In the genomic region with DNA sequence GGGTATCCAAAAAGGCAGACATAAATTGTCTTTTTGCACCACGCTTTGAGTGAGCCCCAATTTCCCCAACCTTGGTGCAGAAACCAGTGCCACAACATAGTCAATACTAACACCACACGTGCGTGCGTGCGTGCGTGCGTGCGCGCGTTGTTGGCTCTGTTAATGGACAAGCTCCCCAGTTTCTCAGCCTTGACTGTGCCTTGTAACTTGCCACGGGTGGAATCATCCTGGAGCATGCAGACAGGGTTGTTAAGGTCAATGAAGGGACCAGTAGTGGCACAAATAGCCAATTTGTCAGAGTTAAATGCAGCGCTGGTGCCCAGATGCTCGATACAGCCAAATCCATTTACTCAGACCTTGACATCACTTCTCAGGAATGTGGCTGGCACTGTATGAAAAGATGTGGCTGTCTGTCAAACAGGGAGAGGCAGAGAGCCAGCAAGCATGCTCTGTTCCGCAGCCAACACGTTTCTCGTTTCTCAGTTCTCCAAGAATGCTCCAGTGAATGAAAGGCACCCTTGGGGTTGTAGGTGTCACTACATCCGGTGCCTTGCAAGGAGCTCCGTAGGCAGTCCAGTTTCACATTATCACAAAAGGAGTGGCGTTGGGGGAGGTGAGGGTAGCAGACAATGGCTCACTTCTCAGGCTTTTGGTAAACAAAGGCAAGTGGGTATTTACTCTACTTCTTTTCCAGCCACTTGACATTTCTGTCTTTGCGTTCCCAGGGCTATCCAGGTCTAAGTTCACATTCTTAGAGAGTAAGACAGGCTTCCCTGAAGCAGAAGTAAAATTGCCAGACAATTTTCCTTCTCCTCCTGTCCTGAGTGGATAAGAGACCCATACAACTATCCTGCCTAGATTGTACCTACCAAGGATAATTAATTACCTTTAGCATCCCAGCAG, we compare ENCODE assay signal across 8 mouse cellular contexts. TPM values are rescaled to one million over a fixed set of nuclear protein-coding genes. Genes with fewer than 3 reads are reported as not detected.
DNase-seq lines count a peak whose midpoint lies in the region; ATAC-seq and TF ChIP-seq lines count a peak whose summit lies in the region.

No protein-coding gene starts in this region.

- ATAC-seq in heart, embryonic 14.5 days (ENCODE audit: insufficient number of reproducible peaks, insufficient read depth, low FRiP score, low read depth), result peak; percentile 43; the same call in 1 of the 2 replicates
- ATAC-seq in midbrain, embryonic 13.5 days, result peak; percentile 90
- no peak for ATAC-seq in liver, postnatal 0 days

- no peaks in the 10 kb centered on the region for H3K27me3 ChIP-seq in heart, embryonic 14.5 days (ENCODE audit: control insufficient read depth, insufficient read depth, low read length)
- no peaks in the 10 kb centered on the region for H3K27me3 ChIP-seq in midbrain, embryonic 13.5 days
- no peaks in the 10 kb centered on the region for H3K27me3 ChIP-seq in liver, postnatal 0 days (ENCODE audit: insufficient read depth, low read length)

- peak overlapping the region; percentile 69 to 70 for H3K27ac ChIP-seq in heart, embryonic 14.5 days (replicated peaks in 1 of 2; ENCODE audit: control insufficient read depth in 1 of 2, insufficient read depth in 1 of 2, low read depth in 2 of 2, low read length in 2 of 2)
- H3K27ac ChIP-seq in midbrain, embryonic 13.5 days, result peak overlapping the region; percentile 35; the same call in 1 of the 2 replicates
- H3K27ac ChIP-seq in liver, postnatal 0 days (ENCODE audit: low read depth), result no peak overlapping the region

- TF ChIP-seq EP300 in liver, postnatal 0 days (IDR thresholded peaks at IDR 0.05; ENCODE audit: low read depth), result no peak

- peaks cover 6 to 7% of the 10 kb centered on the region in 2 experiments for H3K4me1 ChIP-seq in heart, embryonic 14.5 days (ENCODE audit: control insufficient read depth in 2 of 2, insufficient read depth in 2 of 2, low read length in 2 of 2)
- peaks cover 11% of the 10 kb centered on the region for H3K4me1 ChIP-seq in midbrain, embryonic 13.5 days (replicated peaks)
- H3K4me1 ChIP-seq in liver, postnatal 0 days (ENCODE audit: insufficient read depth), result no peaks in the 10 kb centered on the region

- DNase-seq in left cerebral cortex, postnatal 4 days, result peak; percentile 22
- no peak for DNase-seq in left cerebral cortex, adult 11 months (ENCODE audit: low spot score)
- DNase-seq in embryo, embryonic 10.5 days (ENCODE audit: low spot score), result peak; percentile 48
- DNase-seq in kidney, postnatal 10 days, result peak; percentile 10
- DNase-seq in thymus, postnatal 14 days, result no peak
- no peak for DNase-seq in liver, postnatal 0 days

- no peak for TF ChIP-seq CTCF in liver, postnatal 0 days (IDR thresholded peaks at IDR 0.05; ENCODE audit: low read depth)

- intact Hi-C loops in left cerebral cortex, postnatal 4 days (cut with DNase I), result loop anchor here (10.0 kb wide), 1 partner anchor 216 kb away; no protein-coding TSS in a partner anchor

- H3K36me3 ChIP-seq in heart, embryonic 14.5 days (ENCODE audit: control insufficient read depth, insufficient read depth, low read length), result no peaks in the 10 kb centered on the region
- no peaks in the 10 kb centered on the region for H3K36me3 ChIP-seq in midbrain, embryonic 13.5 days
- H3K36me3 ChIP-seq in liver, postnatal 0 days (replicated peaks; ENCODE audit: insufficient read depth, low read length), result no peaks in the 10 kb centered on the region

- H3K4me2 ChIP-seq in heart, embryonic 14.5 days (ENCODE audit: low read length), result peak overlapping the region; percentile 49
- peak overlapping the region; percentile 19 for H3K4me2 ChIP-seq in midbrain, embryonic 13.5 days (replicated peaks)
- no peak overlapping the region for H3K4me2 ChIP-seq in liver, postnatal 0 days (ENCODE audit: low read depth, low read length)

- H3K4me3 ChIP-seq in heart, embryonic 14.5 days (ENCODE audit: control insufficient read depth in 1 of 2, insufficient read depth in 1 of 2, low read depth in 1 of 2, low read length in 2 of 2), result no peak overlapping the region
- H3K4me3 ChIP-seq in midbrain, embryonic 13.5 days (replicated peaks), result no peak overlapping the region
- H3K4me3 ChIP-seq in liver, postnatal 0 days (ENCODE audit: low read depth, low read length), result no peak overlapping the region

- WGBS in heart, embryonic 14.5 days, result 51% methylated on average over 20 of the region's 20 CpGs
- WGBS in midbrain, embryonic 13.5 days, result 46% methylated on average over 20 of the region's 20 CpGs
- WGBS in liver, postnatal 0 days (ENCODE audit: insufficient replicate concordance), result 57% methylated on average over 20 of the region's 20 CpGs

- no peaks in the 10 kb centered on the region for H3K9me3 ChIP-seq in heart, embryonic 14.5 days (ENCODE audit: control insufficient read depth, low read length)
- H3K9me3 ChIP-seq in midbrain, embryonic 13.5 days, result no peaks in the 10 kb centered on the region
- H3K9me3 ChIP-seq in liver, postnatal 0 days (ENCODE audit: low read length), result no peaks in the 10 kb centered on the region

- no peak overlapping the region for H3K9ac ChIP-seq in heart, embryonic 14.5 days (ENCODE audit: low read length)
- no peak overlapping the region for H3K9ac ChIP-seq in midbrain, embryonic 13.5 days (replicated peaks)
- H3K9ac ChIP-seq in liver, postnatal 0 days (replicated peaks), result no peak overlapping the region

RNA-seq across cellular contexts. Expression of a gene that starts 53.2 kb away (rescaled TPM):
- 10 to 100 TPM; 15.7 to 16.1 TPM for total RNA-seq in left cerebral cortex, postnatal 4 days (2021)
- 0.35 and 0.47 TPM in 2 replicates for polyA plus RNA-seq in heart, embryonic 14.5 days (2014; fragmentation: Nextera tagmentation; extraction: Ambion mirVana)
- 1.6 and 1.9 TPM in 2 replicates for polyA plus RNA-seq in midbrain, embryonic 13.5 days (2015; fragmentation: Nextera tagmentation; extraction: Ambion mirVana)
- polyA plus RNA-seq in liver, postnatal 0 days (2015; fragmentation: Nextera tagmentation; extraction: Ambion mirVana), result 0.07 TPM in 1 of 2 replicates, not detected in the other

Comparison
In these comparisons a context has a peak if more than half of its experiments do, and no peak if none do; other contexts are left out.
1. DNase-seq: peak in left cerebral cortex, postnatal 4 days (single experiment), embryo, embryonic 10.5 days (single experiment) and kidney, postnatal 10 days (single experiment); none in left cerebral cortex, adult 11 months (single experiment), thymus, postnatal 14 days (single experiment) and liver, postnatal 0 days (single experiment).